Mouse (Mus musculus): Measurements from ENCODE around the gene Slc25a19.

- TF ChIP-seq CTCF (IDR thresholded peaks at IDR 0.05; ENCODE audit: borderline replicate concordance, insufficient read depth, low read length) = no peak
- TF ChIP-seq POLR2A (IDR thresholded peaks at IDR 0.05; ENCODE audit: low read depth, low read length) = no peak
These were observed 6.9 kb upstream of the Slc25a19 start for GRCm38 (mm10) chr11:115635041-115635440.
